Mouse (Mus musculus): ENCODE results near the gene Nkiras2. TPM values are rescaled to one million over a fixed set of nuclear protein-coding genes. Genes with fewer than 3 reads are reported as not detected.
A peak's percentile ranks its signal among the peaks of the same experiment; 100 is the strongest.
"Not testable (repeated sequence)": the region's sequence is repeated elsewhere in the genome, so short reads cannot be mapped to it uniquely, and the experiment has no call there.

Gene Nkiras2
- polyA plus RNA-seq, 1 experiment from 2014 or later, result 81.4 TPM

- DNase-seq (ENCODE audit: low spot score), result no peak
- no peaks in the 10 kb centered on the region for H3K36me3 ChIP-seq (replicated peaks)
- no peak overlapping the region for H3K27ac ChIP-seq (replicated peaks)
- H3K4me1 ChIP-seq, result peaks cover 33% of the 10 kb centered on the region
- 13% methylated on average over 8 of the region's 8 CpGs for WGBS
- no peaks in the 10 kb centered on the region for H3K9me3 ChIP-seq
- H3K27me3 ChIP-seq (replicated peaks; ENCODE audit: low read depth, poor library complexity, severe bottlenecking), result peaks cover 45% of the 10 kb centered on the region
- no peak overlapping the region for H3K4me3 ChIP-seq
Measured at GRCm38 (mm10) chr11:100651205-100651604, 32.2 kb downstream of the Nkiras2 start.

GRCm38 (mm10) chr11:100651748-100652147 is 32.7 kb downstream of the Nkiras2 start:
- no peaks in the 10 kb centered on the region for H3K9me3 ChIP-seq
- H3K4me1 ChIP-seq, result peaks cover 38% of the 10 kb centered on the region
- no peak for DNase-seq (ENCODE audit: low spot score)
- peaks cover 50% of the 10 kb centered on the region for H3K27me3 ChIP-seq (replicated peaks; ENCODE audit: low read depth, poor library complexity, severe bottlenecking)
- H3K4me3 ChIP-seq, result no peak overlapping the region
- H3K27ac ChIP-seq (replicated peaks), result no peak overlapping the region
- 21% methylated on average over 3 of the region's 3 CpGs for WGBS
- no peaks in the 10 kb centered on the region for H3K36me3 ChIP-seq (replicated peaks)

- WGBS, result 58% methylated on average over 3 of the region's 3 CpGs
- H3K27ac ChIP-seq (replicated peaks); DNase-seq (ENCODE audit: low spot score): not testable (repeated sequence)
Measured at GRCm38 (mm10) chr11:100655589-100655988, 36.5 kb downstream of the Nkiras2 start.

GRCm38 (mm10) chr11:100656458-100656857 is 37.4 kb downstream of the Nkiras2 start:
- Histone ChIP-seq H3K27ac (replicated peaks) (peak overlapping the region; percentile 57; the same call in 1 of the 2 replicates), H3K9me3 (no peaks in the 10 kb centered on the region), H3K36me3 (replicated peaks) (no peaks in the 10 kb centered on the region), H3K27me3 (replicated peaks; ENCODE audit: low read depth, poor library complexity, severe bottlenecking) (peaks cover 24% of the 10 kb centered on the region), H3K4me1 (peaks cover 35% of the 10 kb centered on the region), H3K4me3 (peak overlapping the region; percentile 31; the same call in 1 of the 2 replicates)
- DNase-seq (ENCODE audit: low spot score), result peak; percentile 65
- WGBS, result 11% methylated on average over 6 of the region's 6 CpGs

More at GRCm38 (mm10) chr11:100655589-100655988, 36.5 kb downstream of the Nkiras2 start:
- peaks cover 32% of the 10 kb centered on the region for H3K27me3 ChIP-seq (replicated peaks; ENCODE audit: low read depth, poor library complexity, severe bottlenecking)
- not testable (repeated sequence) for H3K9me3 ChIP-seq; H3K36me3 ChIP-seq (replicated peaks); H3K4me3 ChIP-seq
- peaks cover 43% of the 10 kb centered on the region for H3K4me1 ChIP-seq

- DNase-seq (ENCODE audit: low spot score), result no peak
- no peak overlapping the region for H3K27ac ChIP-seq (replicated peaks)
- no peak overlapping the region for H3K4me3 ChIP-seq
- peaks cover 23% of the 10 kb centered on the region for H3K4me1 ChIP-seq
- H3K27me3 ChIP-seq (replicated peaks; ENCODE audit: low read depth, poor library complexity, severe bottlenecking), result peaks cover 15% of the 10 kb centered on the region; the same call in 1 of the 2 replicates
- no peaks in the 10 kb centered on the region for H3K9me3 ChIP-seq
- 70% methylated on average over 10 of the region's 10 CpGs for WGBS
- no peaks in the 10 kb centered on the region for H3K36me3 ChIP-seq (replicated peaks)
Measured at GRCm38 (mm10) chr11:100659806-100660205, 40.8 kb downstream of the Nkiras2 start.

- Histone ChIP-seq H3K9me3 (peaks cover 7% of the 10 kb centered on the region; the same call in 1 of the 2 replicates), H3K27me3 (replicated peaks; ENCODE audit: low read depth, poor library complexity, severe bottlenecking) (peaks cover 41% of the 10 kb centered on the region), H3K4me3 (no peak overlapping the region), H3K36me3 (replicated peaks) (no peaks in the 10 kb centered on the region), H3K27ac (replicated peaks) (no peak overlapping the region), H3K4me1 (peaks cover 15% of the 10 kb centered on the region)
- WGBS, result 81% methylated on average over 1 of the region's 1 CpGs
- DNase-seq (ENCODE audit: low spot score), result no peak
Measured at GRCm38 (mm10) chr11:100671049-100671448, 52.0 kb downstream of the Nkiras2 start.

GRCm38 (mm10) chr11:100671956-100672355 is 52.9 kb downstream of the Nkiras2 start:
- Histone ChIP-seq H3K27me3 (replicated peaks; ENCODE audit: low read depth, poor library complexity, severe bottlenecking) (peaks cover 41% of the 10 kb centered on the region), H3K4me3 (no peak overlapping the region), H3K4me1 (peaks cover 15% of the 10 kb centered on the region), H3K36me3 (replicated peaks) (no peaks in the 10 kb centered on the region), H3K9me3 (peaks cover 7% of the 10 kb centered on the region; the same call in 1 of the 2 replicates), H3K27ac (replicated peaks) (no peak overlapping the region)
- DNase-seq (ENCODE audit: low spot score), result no peak
- WGBS, result 80% methylated on average over 2 of the region's 2 CpGs

- H3K27me3 ChIP-seq (replicated peaks; ENCODE audit: low read depth, poor library complexity, severe bottlenecking), result peaks cover 41% of the 10 kb centered on the region
- H3K9me3 ChIP-seq, result peaks cover 7% of the 10 kb centered on the region; the same call in 1 of the 2 replicates
- peak overlapping the region; percentile 62; the same call in 1 of the 2 replicates for H3K27ac ChIP-seq (replicated peaks)
- WGBS, result 2% methylated on average over 23 of the region's 23 CpGs
- H3K4me1 ChIP-seq, result peaks cover 24% of the 10 kb centered on the region
- peak; percentile 60 for DNase-seq (ENCODE audit: low spot score)
- peak overlapping the region; percentile 45 for H3K4me3 ChIP-seq
- no peaks in the 10 kb centered on the region for H3K36me3 ChIP-seq (replicated peaks)
Measured at GRCm38 (mm10) chr11:100673169-100673568, 54.1 kb downstream of the Nkiras2 start.

Other genes starting within 250 kb of the Nkiras2 start
- gene Jup, start 221.5 kb upstream of the Nkiras2 start, polyA plus RNA-seq (2016; fragmentation: Nextera tagmentation; extraction: Ambion mirVana), result 45.8 and 52.6 TPM in 2 replicates
- gene P3h4, start 204.4 kb upstream of the Nkiras2 start, polyA plus RNA-seq (2016; fragmentation: Nextera tagmentation; extraction: Ambion mirVana), result 34.1 and 34.9 TPM in 2 replicates
- gene Fkbp10, start 203.5 kb upstream of the Nkiras2 start, polyA plus RNA-seq (2016; fragmentation: Nextera tagmentation; extraction: Ambion mirVana), result 61.4 and 67.0 TPM in 2 replicates
- gene Nt5c3b, start 177.4 kb upstream of the Nkiras2 start, polyA plus RNA-seq (2016; fragmentation: Nextera tagmentation; extraction: Ambion mirVana), result 150 and 156 TPM in 2 replicates
- gene Klhl10, start 177.3 kb upstream of the Nkiras2 start, polyA plus RNA-seq (2016; fragmentation: Nextera tagmentation; extraction: Ambion mirVana), result 0.75 and 0.98 TPM in 2 replicates
- 7.4 and 8.5 TPM in 2 replicates for gene Klhl11, start 146.5 kb upstream of the Nkiras2 start, polyA plus RNA-seq (2016; fragmentation: Nextera tagmentation; extraction: Ambion mirVana)
- 291 and 321 TPM in 2 replicates for gene Acly, start 91.2 kb upstream of the Nkiras2 start, polyA plus RNA-seq (2016; fragmentation: Nextera tagmentation; extraction: Ambion mirVana)
- gene Ttc25, start 73.6 kb upstream of the Nkiras2 start, polyA plus RNA-seq (2016; fragmentation: Nextera tagmentation; extraction: Ambion mirVana), result 1.4 and 1.7 TPM in 2 replicates
- gene Cnp, start 44.3 kb upstream of the Nkiras2 start, polyA plus RNA-seq (2016; fragmentation: Nextera tagmentation; extraction: Ambion mirVana), result 21.3 and 25.1 TPM in 2 replicates
- 272 and 279 TPM in 2 replicates for gene Dnajc7, start 924 bp downstream of the Nkiras2 start, polyA plus RNA-seq (2016; fragmentation: Nextera tagmentation; extraction: Ambion mirVana)
- 1.2 TPM in 2 replicates for gene Zfp385c, start 73.2 kb downstream of the Nkiras2 start, polyA plus RNA-seq (2016; fragmentation: Nextera tagmentation; extraction: Ambion mirVana)
- 3.3 and 3.6 TPM in 2 replicates for gene Dhx58, start 85.0 kb downstream of the Nkiras2 start, polyA plus RNA-seq (2016; fragmentation: Nextera tagmentation; extraction: Ambion mirVana)
- 72.4 and 80.6 TPM in 2 replicates for gene Kat2a, start 93.2 kb downstream of the Nkiras2 start, polyA plus RNA-seq (2016; fragmentation: Nextera tagmentation; extraction: Ambion mirVana)
- gene Hspb9, start 94.6 kb downstream of the Nkiras2 start, polyA plus RNA-seq (2016; fragmentation: Nextera tagmentation; extraction: Ambion mirVana), result 0.56 TPM in 1 of 2 replicates, not detected in the other
- 13.0 and 13.1 TPM in 2 replicates for gene Rab5c, start 119.0 kb downstream of the Nkiras2 start, polyA plus RNA-seq (2016; fragmentation: Nextera tagmentation; extraction: Ambion mirVana)
- 0.64 and 0.71 TPM in 2 replicates for gene Kcnh4, start 140.7 kb downstream of the Nkiras2 start, polyA plus RNA-seq (2016; fragmentation: Nextera tagmentation; extraction: Ambion mirVana)
- not detected in 2 replicates for gene Hcrt, start 143.7 kb downstream of the Nkiras2 start, polyA plus RNA-seq (2016; fragmentation: Nextera tagmentation; extraction: Ambion mirVana)
- gene Ghdc, start 151.7 kb downstream of the Nkiras2 start, polyA plus RNA-seq (2016; fragmentation: Nextera tagmentation; extraction: Ambion mirVana), result 3.3 and 3.7 TPM in 2 replicates
- 14.4 and 14.9 TPM in 2 replicates for gene Stat5b, start 231.5 kb downstream of the Nkiras2 start, polyA plus RNA-seq (2016; fragmentation: Nextera tagmentation; extraction: Ambion mirVana)
- 1.7 and 1.9 TPM in 2 replicates for gene Stat5a, start 240.1 kb downstream of the Nkiras2 start, polyA plus RNA-seq (2016; fragmentation: Nextera tagmentation; extraction: Ambion mirVana)